Mouse (Mus musculus) limb, embryonic 15.5 days (tissue): ENCODE measurements at regions not wholly inside any gene's neighbourhood (a gene's known extent, or its start where the extent isn't known, plus 50 kb on each side); places are given as distances from the start of the nearest gene placed in this dataset.

Source experiments
- ATAC-seq: fragments of 200-750 bp; cut with Nextera tagmentation; 2 replicates; pipeline ENCODE4 v1.8.0; 2017; ENCODE audit warnings: low read depth, moderate TSS enrichment; ENCODE audit not compliant: insufficient number of reproducible peaks, low FRiP score, low TSS enrichment
- H3K27ac ChIP-seq: fragments of 300-500 bp; sonication (generic); 2 replicates; pipeline ENCODE4 v1.5.1; 2015; ENCODE audit warnings: moderate library complexity, mild to moderate bottlenecking, inconsistent platforms
- H3K27me3 ChIP-seq: fragments of 300-500 bp; sonication (generic); 2 replicates; pipeline ENCODE4 v1.6.1; 2015; ENCODE audit warnings: inconsistent platforms
- H3K36me3 ChIP-seq: fragments of 300-500 bp; sonication (generic); 2 replicates; pipeline ENCODE4 v1.6.1; 2015; ENCODE audit warnings: inconsistent platforms
- H3K4me1 ChIP-seq: fragments of 300-500 bp; sonication (generic); 2 replicates; pipeline ENCODE4 v1.6.1; 2015; ENCODE audit warnings: inconsistent platforms
- H3K4me2 ChIP-seq: fragments of 300-500 bp; sonication (generic); 2 replicates; pipeline ENCODE4 v1.6.1; 2015; ENCODE audit warnings: mild to moderate bottlenecking, inconsistent platforms
- H3K4me3 ChIP-seq: fragments of 300-500 bp; sonication (generic); 2 replicates; pipeline ENCODE4 v1.5.1; 2015; ENCODE audit warnings: mild to moderate bottlenecking, inconsistent platforms
- H3K9ac ChIP-seq: fragments of 300-500 bp; sonication (generic); 2 replicates; pipeline ENCODE4 v1.6.1; 2015; ENCODE audit warnings: inconsistent platforms
- H3K9me3 ChIP-seq: fragments of 300-500 bp; sonication (generic); 2 replicates; pipeline ENCODE4 v1.6.1; 2016; ENCODE audit warnings: inconsistent platforms
- WGBS: fragments of 180-500 bp; shearing (Covaris S2); methylation state at CpG from one replicate; pipeline ENCODE4 v1.1.7; 2015; 5-methylcytosine and 5-hydroxymethylcytosine counted together

DNA sequence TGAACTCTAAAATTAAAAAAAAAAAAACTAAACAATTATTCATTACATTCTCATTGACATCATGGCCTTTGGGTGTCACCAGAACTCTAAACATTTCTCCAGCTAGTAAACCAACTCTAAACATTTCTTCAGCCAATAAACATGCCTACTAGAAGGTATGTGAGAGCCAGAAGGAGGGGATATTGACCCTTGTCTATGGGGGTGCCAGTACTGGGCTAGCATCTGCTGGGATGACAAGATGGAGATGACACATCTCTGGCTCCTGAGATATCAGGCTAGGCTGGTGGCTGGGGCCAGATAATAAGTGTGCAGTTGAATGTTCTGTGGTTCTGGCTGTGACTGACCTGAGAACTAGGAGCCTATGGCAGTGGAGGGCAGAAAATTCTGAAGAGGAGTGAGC is 144.6 kb downstream of the Tmem38b start:
- H3K4me3 ChIP-seq, result no peak overlapping the region
- H3K9me3 ChIP-seq, result no peaks in the 10 kb centered on the region
- H3K4me2 ChIP-seq, result no peak overlapping the region
- no peak overlapping the region for H3K9ac ChIP-seq
- no peaks in the 10 kb centered on the region for H3K36me3 ChIP-seq
- H3K27me3 ChIP-seq, result no peaks in the 10 kb centered on the region
- H3K27ac ChIP-seq, result no peak overlapping the region
- no peak for ATAC-seq
- H3K4me1 ChIP-seq, result no peaks in the 10 kb centered on the region

GRCm38 (mm10) chr4:53970960-53971359 is 145.1 kb downstream of the Tmem38b start:
- no peaks in the 10 kb centered on the region for H3K36me3 ChIP-seq
- H3K27ac ChIP-seq, result no peak overlapping the region
- H3K9ac ChIP-seq, result no peak overlapping the region
- H3K9me3 ChIP-seq, result no peaks in the 10 kb centered on the region
- H3K4me3 ChIP-seq, result no peak overlapping the region
- H3K27me3 ChIP-seq, result no peaks in the 10 kb centered on the region
- no peaks in the 10 kb centered on the region for H3K4me1 ChIP-seq
- H3K4me2 ChIP-seq, result no peak overlapping the region
- no peak for ATAC-seq
- 94% methylated on average over 2 of the region's 2 CpGs for WGBS

DNA sequence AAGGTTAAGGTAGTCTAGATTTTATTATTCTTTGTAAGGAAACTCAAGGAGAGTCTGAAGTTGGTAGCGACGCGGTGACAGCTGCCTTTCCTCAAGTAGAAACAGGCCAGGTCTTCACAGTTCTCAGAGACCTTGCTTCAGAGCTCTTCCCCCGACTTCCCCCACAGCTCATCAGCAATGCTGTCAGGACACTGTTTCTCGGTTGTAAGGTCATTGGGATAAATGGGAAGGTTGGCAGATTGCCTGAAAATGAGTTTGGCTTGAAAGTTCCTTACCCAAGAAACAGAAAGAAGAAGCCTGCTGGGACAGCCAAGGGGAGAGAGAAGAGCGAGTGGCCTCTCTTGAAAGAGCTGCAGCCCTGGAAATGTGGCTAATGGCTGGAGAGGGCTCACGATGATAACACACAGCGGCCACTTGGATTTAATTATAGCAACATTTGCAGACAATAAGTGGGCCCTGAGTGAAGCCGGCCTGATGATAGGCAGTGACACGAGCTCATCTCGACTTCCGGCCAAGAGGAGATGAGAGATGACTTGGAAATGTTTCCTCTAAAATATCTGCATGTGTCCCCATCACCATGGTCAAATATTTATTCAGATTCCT is 150.3 kb downstream of the Tmem38b start:
- WGBS, result 72% methylated on average over 12 of the region's 12 CpGs
- no peak for ATAC-seq
- Histone ChIP-seq H3K9me3 (no peaks in the 10 kb centered on the region), H3K36me3 (no peaks in the 10 kb centered on the region), H3K4me1 (no peaks in the 10 kb centered on the region), H3K27ac (no peak overlapping the region), H3K9ac (no peak overlapping the region), H3K4me2 (no peak overlapping the region), H3K27me3 (no peaks in the 10 kb centered on the region), H3K4me3 (no peak overlapping the region)

GRCm38 (mm10) chr4:53986519-53987301 is 160.9 kb downstream of the Tmem38b start:
- H3K9ac ChIP-seq, result no peak overlapping the region
- no peaks in the 10 kb centered on the region for H3K27me3 ChIP-seq
- 73% methylated on average over 8 of the region's 8 CpGs for WGBS
- H3K27ac ChIP-seq, result no peak overlapping the region
- no peak overlapping the region for H3K4me2 ChIP-seq
- H3K4me3 ChIP-seq, result no peak overlapping the region
- no peaks in the 10 kb centered on the region for H3K4me1 ChIP-seq
- H3K36me3 ChIP-seq, result no peaks in the 10 kb centered on the region
- no peak for ATAC-seq
- H3K9me3 ChIP-seq, result no peaks in the 10 kb centered on the region

- no peaks in the 10 kb centered on the region for H3K9me3 ChIP-seq
- H3K4me2 ChIP-seq, result no peak overlapping the region
- no peaks in the 10 kb centered on the region for H3K27me3 ChIP-seq
- no peaks in the 10 kb centered on the region for H3K36me3 ChIP-seq
- no peaks in the 10 kb centered on the region for H3K4me1 ChIP-seq
- no peak overlapping the region for H3K4me3 ChIP-seq
- 73% methylated on average over 11 of the region's 11 CpGs for WGBS
- no peak for ATAC-seq
- no peak overlapping the region for H3K9ac ChIP-seq
- no peak overlapping the region for H3K27ac ChIP-seq
Measured at GRCm38 (mm10) chr4:53987536-53987935, 161.7 kb downstream of the Tmem38b start.

DNA sequence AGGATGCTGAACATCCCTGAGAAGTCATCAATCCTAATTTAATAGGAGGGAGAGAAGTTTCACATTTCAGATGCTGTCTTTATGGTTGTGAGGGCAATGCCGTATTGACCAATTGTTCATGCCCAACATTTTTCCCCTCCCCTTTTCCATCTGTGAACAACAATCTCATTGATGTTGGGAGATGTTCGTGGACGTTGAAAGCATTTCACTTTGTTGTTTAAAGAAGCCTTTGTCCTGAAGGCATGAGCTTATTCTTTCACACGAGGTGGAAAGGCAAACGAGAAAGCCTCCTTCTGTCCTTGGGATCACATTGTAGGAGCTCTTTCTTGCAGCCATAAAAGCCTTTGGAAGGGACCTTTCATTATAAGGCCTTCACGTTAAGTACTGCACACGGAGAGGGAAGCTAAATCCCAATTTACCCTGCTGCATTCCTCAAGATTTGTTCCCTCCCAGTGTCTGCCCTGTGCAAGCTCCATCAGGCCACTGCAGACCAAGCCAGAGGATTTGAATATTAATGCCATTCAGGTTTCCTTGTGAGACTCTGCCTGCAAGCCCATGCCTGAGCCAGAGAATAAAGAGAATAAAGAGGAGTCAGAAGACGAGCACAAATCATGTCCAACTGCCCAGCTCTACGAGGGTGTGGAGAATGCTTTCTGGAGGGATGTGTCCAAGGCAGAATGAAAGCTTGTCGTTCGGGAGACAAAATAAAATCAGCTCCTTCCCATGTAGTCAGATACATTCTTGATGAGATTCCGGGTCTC is 195.4 kb downstream of the Tmem38b start:
- Histone ChIP-seq H3K27me3 (no peaks in the 10 kb centered on the region), H3K4me1 (peaks cover 4% of the 10 kb centered on the region; the same call in 1 of the 2 replicates), H3K9ac (no peak overlapping the region), H3K4me2 (no peak overlapping the region), H3K36me3 (no peaks in the 10 kb centered on the region), H3K27ac (peak overlapping the region; percentile 54; the same call in 1 of the 2 replicates), H3K4me3 (no peak overlapping the region), H3K9me3 (no peaks in the 10 kb centered on the region)
- ATAC-seq, result no peak
- WGBS, result 37% methylated on average over 12 of the region's 12 CpGs

DNA sequence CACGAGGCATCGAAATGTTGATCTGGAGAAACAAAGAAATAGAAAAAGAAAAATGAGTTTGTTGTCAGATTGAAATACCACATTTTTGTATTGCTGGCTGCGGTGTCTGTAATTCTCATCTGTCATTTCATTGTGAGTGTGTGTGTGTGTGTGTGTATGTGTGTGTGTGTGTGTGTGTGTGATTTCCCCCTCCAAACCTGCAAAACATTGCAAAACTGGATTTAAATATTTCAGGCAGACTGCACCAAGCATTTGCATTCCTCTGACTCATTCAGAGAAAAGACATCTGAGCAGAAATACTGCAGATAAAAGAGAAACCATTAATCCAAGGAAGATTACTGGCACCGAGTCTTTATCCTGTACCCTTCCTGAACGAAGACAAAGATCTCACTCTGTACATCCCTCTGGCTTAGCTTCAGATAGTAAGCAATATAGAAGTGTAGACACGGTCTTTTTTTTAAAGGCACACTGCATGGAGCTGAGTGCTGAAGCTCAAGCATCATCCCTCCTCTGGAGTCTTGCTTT is 196.1 kb downstream of the Tmem38b start:
- no peaks in the 10 kb centered on the region for H3K27me3 ChIP-seq
- no peak for ATAC-seq
- no peaks in the 10 kb centered on the region for H3K9me3 ChIP-seq
- no peak overlapping the region for H3K4me2 ChIP-seq
- no peak overlapping the region for H3K4me3 ChIP-seq
- no peaks in the 10 kb centered on the region for H3K36me3 ChIP-seq
- H3K4me1 ChIP-seq, result peaks cover 4% of the 10 kb centered on the region; the same call in 1 of the 2 replicates
- H3K9ac ChIP-seq, result no peak overlapping the region
- H3K27ac ChIP-seq, result no peak overlapping the region
- 55% methylated on average over 6 of the region's 6 CpGs for WGBS

DNA sequence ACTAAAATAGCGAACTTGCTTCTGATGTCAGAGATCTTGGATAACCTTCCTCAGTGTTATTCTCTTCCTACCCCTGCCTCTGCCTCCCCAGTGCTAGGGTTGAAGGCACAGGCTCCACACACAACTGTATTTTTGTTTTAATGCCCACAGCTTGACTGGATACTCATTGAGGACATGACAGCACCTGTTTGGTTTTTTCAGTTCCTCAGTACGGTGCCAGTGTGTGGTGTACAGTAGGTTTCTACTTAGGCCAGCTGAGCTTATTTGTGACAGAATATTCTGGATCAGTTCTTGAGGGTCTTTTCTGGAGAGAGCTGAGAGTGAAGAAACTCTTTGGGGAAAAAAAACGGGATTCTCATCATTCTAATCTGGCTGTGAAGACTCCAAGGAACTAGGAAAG is 201.1 kb downstream of the Tmem38b start:
- Histone ChIP-seq H3K27me3 (no peaks in the 10 kb centered on the region), H3K9me3 (no peaks in the 10 kb centered on the region), H3K9ac (no peak overlapping the region), H3K27ac (no peak overlapping the region), H3K4me2 (no peak overlapping the region), H3K36me3 (no peaks in the 10 kb centered on the region), H3K4me1 (no peaks in the 10 kb centered on the region), H3K4me3 (no peak overlapping the region)
- WGBS, result 79% methylated on average over 3 of the region's 3 CpGs
- ATAC-seq, result no peak

- Histone ChIP-seq H3K36me3 (no peaks in the 10 kb centered on the region), H3K4me1 (no peaks in the 10 kb centered on the region; the same call in 1 of the 2 replicates), H3K27ac (no peak overlapping the region; the same call in 1 of the 2 replicates), H3K27me3 (no peaks in the 10 kb centered on the region), H3K4me2 (no peak overlapping the region), H3K4me3 (no peak overlapping the region), H3K9ac (no peak overlapping the region), H3K9me3 (no peaks in the 10 kb centered on the region)
- 37% methylated on average over 5 of the region's 5 CpGs for WGBS
- ATAC-seq, result no peak
Measured at GRCm38 (mm10) chr4:54027565-54028237, 201.9 kb downstream of the Tmem38b start.

DNA sequence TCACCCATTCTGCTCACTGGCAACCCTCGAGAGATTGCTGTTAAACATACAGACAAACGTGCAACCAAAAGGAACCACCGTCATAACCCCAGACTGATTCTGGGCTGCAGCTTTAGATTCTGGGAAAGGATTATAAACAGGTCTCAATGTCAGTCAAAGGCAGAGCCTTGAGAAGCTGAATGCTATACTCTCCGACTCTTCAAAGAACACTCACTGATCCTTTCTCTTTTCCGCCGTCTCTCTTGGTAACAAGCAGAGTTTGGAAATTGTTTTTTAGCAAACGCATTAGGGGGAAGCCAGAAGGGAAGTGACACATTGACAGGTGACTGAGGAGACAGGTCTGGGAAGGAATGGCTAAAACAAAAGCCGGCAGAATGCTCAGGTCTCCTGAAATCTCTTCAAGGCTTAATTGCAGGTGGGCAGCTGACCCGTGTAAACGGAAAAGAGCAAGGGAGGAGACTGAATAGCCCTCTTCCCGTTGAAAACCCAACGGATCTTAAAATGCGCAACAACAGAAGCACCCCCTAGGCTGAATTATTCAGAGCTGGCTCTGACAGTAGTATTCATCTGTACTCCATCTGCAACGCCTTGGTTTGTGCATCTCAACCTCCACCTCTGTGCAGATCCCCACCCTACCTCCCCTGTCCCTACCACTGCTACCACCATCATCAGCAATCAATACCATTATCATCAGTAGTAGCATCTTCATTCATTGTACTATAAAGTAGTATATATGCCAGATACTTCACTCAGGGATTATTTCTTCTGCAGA is 219.6 kb downstream of the Tmem38b start:
- no peaks in the 10 kb centered on the region for H3K4me1 ChIP-seq
- no peaks in the 10 kb centered on the region for H3K27me3 ChIP-seq
- H3K36me3 ChIP-seq, result no peaks in the 10 kb centered on the region
- no peaks in the 10 kb centered on the region for H3K9me3 ChIP-seq
- H3K4me3 ChIP-seq, result no peak overlapping the region
- 63% methylated on average over 14 of the region's 14 CpGs for WGBS
- no peak for ATAC-seq
- H3K27ac ChIP-seq, result no peak overlapping the region
- no peak overlapping the region for H3K9ac ChIP-seq
- no peak overlapping the region for H3K4me2 ChIP-seq

- Histone ChIP-seq H3K27ac (no peak overlapping the region), H3K9ac (no peak overlapping the region), H3K4me2 (no peak overlapping the region), H3K9me3 (no peaks in the 10 kb centered on the region), H3K4me3 (no peak overlapping the region), H3K27me3 (no peaks in the 10 kb centered on the region), H3K4me1 (no peaks in the 10 kb centered on the region), H3K36me3 (no peaks in the 10 kb centered on the region)
- no peak for ATAC-seq
- 90% methylated on average over 4 of the region's 4 CpGs for WGBS
Measured at GRCm38 (mm10) chr4:54064331-54064730, 238.5 kb downstream of the Tmem38b start.
